In the genomic region with DNA sequence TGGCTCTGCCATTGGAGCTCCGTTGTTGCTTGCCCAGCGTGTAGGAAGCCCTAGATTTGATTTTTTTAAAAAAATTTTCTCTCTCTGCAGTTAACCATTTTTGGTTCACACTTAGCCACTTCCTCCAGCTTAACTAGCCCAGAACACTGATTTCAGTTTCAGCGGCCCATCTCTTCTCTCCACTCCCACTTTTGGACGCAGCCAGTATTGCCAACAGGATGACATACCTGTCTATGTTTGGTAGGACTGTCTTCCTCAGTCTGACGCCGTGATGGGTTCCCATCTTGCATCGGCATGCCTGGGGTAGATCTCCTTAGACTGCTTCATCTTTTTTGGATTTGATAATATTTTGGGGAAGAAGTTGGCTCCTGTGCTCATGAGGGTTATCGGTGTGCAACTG, we compare ENCODE assay signal across 15 mouse cellular contexts.
"Had no signal": no experiment of that assay in that cellular context is flagged by ENCODE, and none has a peak within 500 bp of the region (broad histone marks: within the 10 kb centered on the region; RNA-seq: fewer than 3 reads in every experiment).

No protein-coding gene starts in this region.

- H3K4me3 ChIP-seq: kidney, embryonic 15.5 days; limb, embryonic 12.5 days; liver, embryonic 13.5 days; lung, embryonic 15.5 days; megakaryocyte, embryonic 14.5 days; midbrain, embryonic 15.5 days; neural tube, embryonic 12.5 days had no signal

- H3K36me3 ChIP-seq: kidney, embryonic 15.5 days; limb, embryonic 12.5 days; liver, embryonic 13.5 days; lung, embryonic 15.5 days; midbrain, embryonic 15.5 days; neural tube, embryonic 12.5 days had no signal

- H3K4me1 ChIP-seq: liver, embryonic 13.5 days; lung, embryonic 15.5 days; megakaryocyte, embryonic 14.5 days; midbrain, embryonic 15.5 days; neural tube, embryonic 12.5 days had no signal

- H3K27me3 ChIP-seq: kidney, embryonic 15.5 days; limb, embryonic 12.5 days; liver, embryonic 13.5 days; lung, embryonic 15.5 days; midbrain, embryonic 15.5 days; neural tube, embryonic 12.5 days had no signal

- H3K27ac ChIP-seq: kidney, embryonic 15.5 days; limb, embryonic 12.5 days; liver, embryonic 13.5 days; lung, embryonic 15.5 days; macrophage; midbrain, embryonic 15.5 days; neural tube, embryonic 12.5 days had no signal

- DNase-seq: kidney, adult 11 months; kidney, postnatal 25 days; layer of hippocampus, adult 9-11 months; liver; liver, embryonic 13.5 days; liver, postnatal 0 days; lung, postnatal 14 days; right cerebral cortex, postnatal 14 days had no signal
